Mouse (Mus musculus) inflammation-experienced regulatory T-cells (primary cell): ENCODE results near the gene Lrfn1. TPM values are rescaled to one million over a fixed set of nuclear protein-coding genes. Genes with fewer than 3 reads are reported as not detected.

Source experiments
- polyA plus RNA-seq, 2 experiments: library from polyadenylated mRNA; unstranded; fragments of 100-300 nt; shearing (Covaris generic); gene quantifications; one replicate each; pipeline ENCODE4 v1.2.1; 2017

The Lrfn1 gene
- 1 to 10 TPM in 1 of 2 experiments, under 1 TPM in 1; 0.86 to 5.1 TPM for polyA plus RNA-seq

GRCm38 (mm10) chr7:28451531-28452360 lies at the start of gene Lrfn1:
Lrfn1 (plus strand) TSS chr7:28451980.

GRCm38 (mm10) chr7:28436932-28437570 lies 14.7 kb upstream of the Lrfn1 start, which contains the start of gene Gmfg:
Gmfg (plus strand) TSS chr7:28437447.

GRCm38 (mm10) chr7:28510405-28510974 lies 58.7 kb downstream of the Lrfn1 start, which contains the start of gene Ifnl2:
Ifnl2 (minus strand) TSS chr7:28510455.

Other genes with a start within 250 kb of the Lrfn1 start
- 10 to 100 TPM; 18.0 to 22.6 TPM for gene Eid2, start 184.1 kb upstream of the Lrfn1 start, polyA plus RNA-seq
- gene Eid2b, start 174.2 kb upstream of the Lrfn1 start, polyA plus RNA-seq = 1 to 10 TPM; 4.2 to 6.9 TPM
- under 1 TPM in 1 of 2 experiments, not detected in 1; 0.75 TPM for gene Selenov, start 160.8 kb upstream of the Lrfn1 start, polyA plus RNA-seq
- under 1 TPM in 1 of 2 experiments, not detected in 1; 0.83 TPM for gene Dll3, start 149.7 kb upstream of the Lrfn1 start, polyA plus RNA-seq
- 10 to 100 TPM; 74.5 to 88.5 TPM for gene Timm50, start 139.9 kb upstream of the Lrfn1 start, polyA plus RNA-seq
- 100 to 1,000 TPM; 165 to 199 TPM for gene Supt5, start 113.2 kb upstream of the Lrfn1 start, polyA plus RNA-seq
- gene Rps16, start 101.3 kb upstream of the Lrfn1 start, polyA plus RNA-seq = 100 to 1,000 TPM; 680 to 735 TPM
- gene Plekhg2, start 79.4 kb upstream of the Lrfn1 start, polyA plus RNA-seq = 10 to 100 TPM; 67.3 to 73.4 TPM
- gene Zfp36, start 71.7 kb upstream of the Lrfn1 start, polyA plus RNA-seq = 100 to 1,000 TPM; 254 to 461 TPM
- gene Med29, start 59.3 kb upstream of the Lrfn1 start, polyA plus RNA-seq = 10 to 100 TPM; 27.4 to 29.1 TPM
- 100 to 1,000 TPM; 116 to 155 TPM for gene Paf1, start 59.0 kb upstream of the Lrfn1 start, polyA plus RNA-seq
- 100 to 1,000 TPM; 310 to 538 TPM for gene Gmfg, start 14.5 kb upstream of the Lrfn1 start, polyA plus RNA-seq
- under 1 TPM in 1 of 2 experiments, not detected in 1; 0.48 TPM for gene Ifnl2, start 58.5 kb downstream of the Lrfn1 start, polyA plus RNA-seq
- under 1 TPM in 1 of 2 experiments, not detected in 1; 0.60 TPM for gene Ifnl3, start 70.9 kb downstream of the Lrfn1 start, polyA plus RNA-seq
- gene Sycn, start 88.9 kb downstream of the Lrfn1 start, polyA plus RNA-seq = not detected
- not detected for gene Nccrp1, start 95.3 kb downstream of the Lrfn1 start, polyA plus RNA-seq
- gene Samd4b, start 146.2 kb downstream of the Lrfn1 start, polyA plus RNA-seq = 10 to 100 TPM; 23.9 to 30.0 TPM
- 1 to 10 TPM; 6.3 to 8.7 TPM for gene Pak4, start 146.2 kb downstream of the Lrfn1 start, polyA plus RNA-seq
- under 1 TPM in 1 of 2 experiments, not detected in 1; 0.28 TPM for gene Acp7, start 179.4 kb downstream of the Lrfn1 start, polyA plus RNA-seq
- 10 to 100 TPM in 1 of 2 experiments, 1 to 10 TPM in 1; 3.2 to 15.0 TPM for gene Fbxo27, start 240.9 kb downstream of the Lrfn1 start, polyA plus RNA-seq